Mouse (Mus musculus) lung, embryonic 15.5 days (tissue): ENCODE data around the gene Lhfpl5. TPM values are rescaled to one million over a fixed set of nuclear protein-coding genes. Genes with fewer than 3 reads are reported as not detected.

Experiments used
- ATAC-seq: fragments of 200-750 bp; cut with Nextera tagmentation; 2 replicates; pipeline ENCODE4 v1.8.0; 2017; ENCODE audit warnings: moderate number of reproducible peaks, borderline replicate concordance; ENCODE audit not compliant: low FRiP score, low TSS enrichment; ENCODE audit errors: extremely low read depth
- H3K27ac ChIP-seq: fragments of 300-500 bp; sonication (generic); 2 replicates; pipeline ENCODE4 v1.5.1; 2015; ENCODE audit warnings: moderate library complexity, mild to moderate bottlenecking, inconsistent platforms
- H3K27me3 ChIP-seq: fragments of 300-500 bp; sonication (generic); 2 replicates; pipeline ENCODE4 v1.6.1; 2015; ENCODE audit warnings: inconsistent platforms
- H3K36me3 ChIP-seq: fragments of 300-500 bp; sonication (generic); 2 replicates; pipeline ENCODE4 v1.6.1; 2015; ENCODE audit warnings: inconsistent platforms
- H3K4me1 ChIP-seq: fragments of 300-500 bp; sonication (generic); 2 replicates; pipeline ENCODE4 v1.6.1; 2015; ENCODE audit warnings: inconsistent platforms
- H3K4me2 ChIP-seq: fragments of 300-500 bp; sonication (generic); 2 replicates; pipeline ENCODE4 v1.6.1; 2015; ENCODE audit warnings: inconsistent platforms, mild to moderate bottlenecking, moderate library complexity
- H3K4me3 ChIP-seq: fragments of 300-500 bp; sonication (generic); 2 replicates; pipeline ENCODE4 v1.5.1; 2015; ENCODE audit warnings: mild to moderate bottlenecking, inconsistent platforms
- H3K9ac ChIP-seq: fragments of 300-500 bp; sonication (generic); 2 replicates; pipeline ENCODE4 v1.6.1; 2015; ENCODE audit warnings: inconsistent platforms
- H3K9me3 ChIP-seq: fragments of 300-500 bp; sonication (generic); 2 replicates; pipeline ENCODE4 v1.6.1; 2016; ENCODE audit warnings: inconsistent platforms
- WGBS: fragments of 180-500 bp; shearing (Covaris S2); methylation state at CpG from one replicate; pipeline ENCODE4 v1.1.7; 2015; 5-methylcytosine and 5-hydroxymethylcytosine counted together
- polyA plus RNA-seq: library from polyadenylated mRNA; unstranded; fragments of >200 nt; fragmentation: Nextera tagmentation; extraction: Ambion mirVana; gene quantifications from 2 replicates; pipeline ENCODE4 v1.2.1, GENCODE M21; 2015

Lhfpl5 gene
- polyA plus RNA-seq: 0.48 and 0.57 TPM in 2 replicates

- Histone ChIP-seq H3K27ac (no peak within 1 kb of the TSS), H3K4me2 (peak within 1 kb of the TSS; percentile 58), H3K4me3 (peak within 1 kb of the TSS; percentile 26), H3K9ac (no peak within 1 kb of the TSS), H3K9me3 (no peaks in the 10 kb centered on the region), H3K36me3 (no peaks in the 10 kb centered on the region), H3K27me3 (peaks cover 3% of the 10 kb centered on the region; the same call in 1 of the 2 replicates), H3K4me1 (peaks cover 9% of the 10 kb centered on the region; the same call in 1 of the 2 replicates)
- 13% methylated on average over 50 of the region's 50 CpGs for WGBS
- peak; percentile 72; the same call in 1 of the 2 replicates for ATAC-seq
These were observed at the start of gene Lhfpl5 for GRCm38 (mm10) chr17:28575244-28576125. TSS of gene Lhfpl5 (plus strand) at chr17:28575641.

- no peak overlapping the region for H3K27ac ChIP-seq
- WGBS: 28% methylated on average over 12 of the region's 12 CpGs
- H3K27me3 ChIP-seq: no peaks in the 10 kb centered on the region
- no peak overlapping the region for H3K9ac ChIP-seq
- no peak for ATAC-seq
- no peaks in the 10 kb centered on the region for H3K9me3 ChIP-seq
- peak overlapping the region; percentile 49 for H3K4me2 ChIP-seq
- no peaks in the 10 kb centered on the region for H3K36me3 ChIP-seq
- peaks cover 20% of the 10 kb centered on the region for H3K4me1 ChIP-seq
- peak overlapping the region; percentile 11; the same call in 1 of the 2 replicates for H3K4me3 ChIP-seq
These were observed 48.0 kb upstream of the Lhfpl5 start for GRCm38 (mm10) chr17:28527184-28528042.

- Histone ChIP-seq H3K9ac (no peak overlapping the region), H3K4me3 (peak overlapping the region; percentile 11; the same call in 1 of the 2 replicates), H3K36me3 (no peaks in the 10 kb centered on the region), H3K9me3 (no peaks in the 10 kb centered on the region), H3K4me1 (peaks cover 20% of the 10 kb centered on the region), H3K27ac (no peak overlapping the region), H3K27me3 (no peaks in the 10 kb centered on the region), H3K4me2 (peak overlapping the region; percentile 49)
- 2% methylated on average over 6 of the region's 6 CpGs for WGBS
- ATAC-seq: peak; percentile 29; the same call in 1 of the 2 replicates
These were observed 47.4 kb upstream of the Lhfpl5 start for GRCm38 (mm10) chr17:28528043-28528351.

- Histone ChIP-seq H3K27me3 (no peaks in the 10 kb centered on the region), H3K36me3 (no peaks in the 10 kb centered on the region), H3K9me3 (no peaks in the 10 kb centered on the region), H3K4me1 (peaks cover 12% of the 10 kb centered on the region), H3K27ac (no peak overlapping the region), H3K4me2 (no peak overlapping the region), H3K4me3 (no peak overlapping the region), H3K9ac (no peak overlapping the region)
- no peak for ATAC-seq
- 62% methylated on average over 4 of the region's 4 CpGs for WGBS
These were observed 46.3 kb upstream of the Lhfpl5 start for GRCm38 (mm10) chr17:28529116-28529515.

- Histone ChIP-seq H3K27me3 (no peaks in the 10 kb centered on the region), H3K4me1 (peaks cover 12% of the 10 kb centered on the region), H3K9me3 (no peaks in the 10 kb centered on the region), H3K4me2 (no peak within 1 kb of the TSS), H3K4me3 (no peak within 1 kb of the TSS), H3K9ac (no peak within 1 kb of the TSS), H3K36me3 (no peaks in the 10 kb centered on the region), H3K27ac (no peak within 1 kb of the TSS)
- no peak for ATAC-seq
- WGBS: 83% methylated on average over 6 of the region's 6 CpGs
These were observed 44.9 kb upstream of the Lhfpl5 start, which contains the start of gene Armc12 for GRCm38 (mm10) chr17:28530506-28530905. TSS of gene Armc12 (plus strand) at chr17:28530806.

GRCm38 (mm10) chr17:28531946-28532345, 43.5 kb upstream of the Lhfpl5 start:
- no peaks in the 10 kb centered on the region for H3K9me3 ChIP-seq
- H3K4me1 ChIP-seq: peaks cover 12% of the 10 kb centered on the region
- no peak overlapping the region for H3K4me3 ChIP-seq
- no peak overlapping the region for H3K4me2 ChIP-seq
- 19% methylated on average over 18 of the region's 18 CpGs for WGBS
- no peaks in the 10 kb centered on the region for H3K36me3 ChIP-seq
- H3K27ac ChIP-seq: no peak overlapping the region
- no peak overlapping the region for H3K9ac ChIP-seq
- ATAC-seq: no peak
- no peaks in the 10 kb centered on the region for H3K27me3 ChIP-seq

- Histone ChIP-seq H3K27ac (no peak overlapping the region), H3K4me2 (no peak overlapping the region), H3K4me1 (peaks cover 7% of the 10 kb centered on the region), H3K36me3 (no peaks in the 10 kb centered on the region), H3K9ac (no peak overlapping the region), H3K27me3 (no peaks in the 10 kb centered on the region), H3K9me3 (no peaks in the 10 kb centered on the region), H3K4me3 (no peak overlapping the region)
- 79% methylated on average over 7 of the region's 7 CpGs for WGBS
- no peak for ATAC-seq
These were observed 42.9 kb upstream of the Lhfpl5 start for GRCm38 (mm10) chr17:28532557-28532956.

GRCm38 (mm10) chr17:28533327-28533726, 42.1 kb upstream of the Lhfpl5 start:
- H3K36me3 ChIP-seq: no peaks in the 10 kb centered on the region
- H3K27me3 ChIP-seq: no peaks in the 10 kb centered on the region
- H3K4me2 ChIP-seq: no peak overlapping the region
- H3K27ac ChIP-seq: no peak overlapping the region
- H3K9me3 ChIP-seq: no peaks in the 10 kb centered on the region
- no peak for ATAC-seq
- no peak overlapping the region for H3K9ac ChIP-seq
- no peak overlapping the region for H3K4me3 ChIP-seq
- WGBS: 89% methylated on average over 13 of the region's 13 CpGs
- H3K4me1 ChIP-seq: 0 out of 2 replicates have a peak, but pooled peaks cover 3% of the 10 kb centered on the region

- no peak overlapping the region for H3K27ac ChIP-seq
- H3K9ac ChIP-seq: no peak overlapping the region
- H3K4me2 ChIP-seq: no peak overlapping the region
- H3K27me3 ChIP-seq: no peaks in the 10 kb centered on the region
- no peak overlapping the region for H3K4me3 ChIP-seq
- H3K4me1 ChIP-seq: no peaks in the 10 kb centered on the region
- no peaks in the 10 kb centered on the region for H3K36me3 ChIP-seq
- ATAC-seq: no peak
- no peaks in the 10 kb centered on the region; the same call in 1 of the 2 replicates for H3K9me3 ChIP-seq
- 46% methylated on average over 12 of the region's 12 CpGs for WGBS
These were observed 37.6 kb upstream of the Lhfpl5 start for GRCm38 (mm10) chr17:28537881-28538280.

GRCm38 (mm10) chr17:28546925-28547324, 28.5 kb upstream of the Lhfpl5 start:
- Histone ChIP-seq H3K9me3 (no peaks in the 10 kb centered on the region), H3K4me1 (no peaks in the 10 kb centered on the region), H3K9ac (no peak overlapping the region), H3K27ac (no peak overlapping the region), H3K4me3 (no peak overlapping the region), H3K4me2 (no peak overlapping the region), H3K27me3 (no peaks in the 10 kb centered on the region), H3K36me3 (no peaks in the 10 kb centered on the region)
- no peak for ATAC-seq
- WGBS: 74% methylated on average over 1 of the region's 1 CpGs

- Histone ChIP-seq H3K27ac (no peak overlapping the region), H3K9me3 (no peaks in the 10 kb centered on the region), H3K4me3 (no peak overlapping the region), H3K4me2 (no peak overlapping the region), H3K9ac (no peak overlapping the region), H3K36me3 (no peaks in the 10 kb centered on the region), H3K27me3 (no peaks in the 10 kb centered on the region), H3K4me1 (0 out of 2 replicates have a peak, but pooled peaks cover 3% of the 10 kb centered on the region)
- 64% methylated on average over 11 of the region's 11 CpGs for WGBS
- no peak for ATAC-seq
These were observed 26.9 kb upstream of the Lhfpl5 start for GRCm38 (mm10) chr17:28548550-28548949.
